Mouse (Mus musculus): ENCODE measurements around the gene Sec24b. TPM values are rescaled to one million over a fixed set of nuclear protein-coding genes. Genes with fewer than 3 reads are reported as not detected.

Gene Sec24b
- polyA plus RNA-seq, 1 experiment from 2014 or later: 24.7 TPM

DNA sequence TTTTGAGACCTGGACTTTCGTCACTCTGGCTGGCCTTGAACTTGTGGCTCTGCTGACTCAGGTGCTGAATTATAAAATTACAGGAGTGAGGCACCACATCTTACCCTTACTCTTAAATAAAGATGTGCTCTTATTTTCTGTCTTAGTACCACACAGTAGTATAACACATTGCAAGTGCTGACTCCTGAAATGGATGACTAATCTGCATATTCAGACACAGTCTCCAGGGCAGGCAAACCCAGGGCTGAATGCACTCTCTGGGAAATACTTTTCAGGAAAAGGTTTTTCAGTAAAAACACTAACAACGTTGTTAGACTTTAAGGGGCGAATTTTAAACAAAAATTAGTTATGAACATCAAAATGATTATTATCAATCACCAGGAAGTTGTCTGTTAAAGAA lies 64.0 kb downstream of the Sec24b start:
- no peaks in the 10 kb centered on the region for H3K9me3 ChIP-seq
- H3K4me2 ChIP-seq (replicated peaks): no peak overlapping the region
- WGBS: 69% methylated on average over 3 of the region's 3 CpGs
- no peaks in the 10 kb centered on the region for H3K4me1 ChIP-seq (replicated peaks)
- H3K9ac ChIP-seq: no peak overlapping the region
- no peaks in the 10 kb centered on the region for H3K27me3 ChIP-seq (replicated peaks)
- H3K4me3 ChIP-seq (replicated peaks): no peak overlapping the region
- no peak overlapping the region for H3K27ac ChIP-seq
- peaks cover 40% of the 10 kb centered on the region for H3K36me3 ChIP-seq
- no peak for ATAC-seq

GRCm38 (mm10) chr3:129987297-129987696 lies 74.1 kb downstream of the Sec24b start:
- no peak for ATAC-seq
- H3K4me1 ChIP-seq (replicated peaks): no peaks in the 10 kb centered on the region
- no peaks in the 10 kb centered on the region for H3K9me3 ChIP-seq
- H3K36me3 ChIP-seq: peaks cover 61% of the 10 kb centered on the region
- H3K27ac ChIP-seq: no peak overlapping the region
- no peak overlapping the region for H3K4me3 ChIP-seq (replicated peaks)
- H3K9ac ChIP-seq: no peak overlapping the region
- H3K27me3 ChIP-seq (replicated peaks): no peaks in the 10 kb centered on the region
- 97% methylated on average over 13 of the region's 13 CpGs for WGBS
- H3K4me2 ChIP-seq (replicated peaks): no peak overlapping the region

GRCm38 (mm10) chr3:129985335-129985734 lies 76.0 kb downstream of the Sec24b start:
- 92% methylated on average over 4 of the region's 4 CpGs for WGBS
- H3K36me3 ChIP-seq: peaks cover 51% of the 10 kb centered on the region
- ATAC-seq: no peak

GRCm38 (mm10) chr3:129984797-129985196 lies 76.6 kb downstream of the Sec24b start:
- no peak for ATAC-seq
- H3K4me2 ChIP-seq (replicated peaks): no peak overlapping the region
- peaks cover 48% of the 10 kb centered on the region for H3K36me3 ChIP-seq
- H3K27me3 ChIP-seq (replicated peaks): no peaks in the 10 kb centered on the region
- no peak overlapping the region for H3K4me3 ChIP-seq (replicated peaks)
- no peak overlapping the region for H3K27ac ChIP-seq
- no peak overlapping the region for H3K9ac ChIP-seq
- no peaks in the 10 kb centered on the region for H3K9me3 ChIP-seq
- WGBS: 94% methylated on average over 5 of the region's 5 CpGs
- H3K4me1 ChIP-seq (replicated peaks): no peaks in the 10 kb centered on the region

More at GRCm38 (mm10) chr3:129985335-129985734, 76.0 kb downstream of the Sec24b start:
- no peaks in the 10 kb centered on the region for H3K4me1 ChIP-seq (replicated peaks)
- no peaks in the 10 kb centered on the region for H3K9me3 ChIP-seq
- no peaks in the 10 kb centered on the region for H3K27me3 ChIP-seq (replicated peaks)
- no peak overlapping the region for H3K4me2 ChIP-seq (replicated peaks)
- no peak overlapping the region for H3K27ac ChIP-seq
- H3K9ac ChIP-seq: no peak overlapping the region
- no peak overlapping the region for H3K4me3 ChIP-seq (replicated peaks)

DNA sequence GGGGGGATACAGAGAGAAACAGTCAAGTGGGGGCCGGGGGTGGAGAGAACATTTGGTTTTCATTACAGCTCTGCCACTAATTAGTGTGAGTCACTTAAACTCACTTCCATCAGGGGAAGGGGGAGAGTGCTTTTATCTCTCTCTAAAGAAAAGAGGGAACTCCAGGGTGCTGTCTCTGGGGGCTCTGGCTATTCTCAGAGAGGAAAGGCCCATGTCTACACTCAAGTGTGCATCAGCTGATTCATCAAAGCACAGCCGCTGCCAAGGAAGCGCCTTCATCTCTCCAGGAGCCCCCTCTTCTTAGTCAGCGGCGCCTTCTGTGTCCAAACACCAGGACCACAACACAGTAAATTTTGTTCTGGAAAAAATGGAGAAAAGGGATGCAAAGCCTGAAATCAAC lies 79.1 kb downstream of the Sec24b start:
- no peak for ATAC-seq
- 64% methylated on average over 5 of the region's 5 CpGs for WGBS
- Histone ChIP-seq H3K27ac (no peak overlapping the region), H3K9ac (no peak overlapping the region), H3K4me1 (replicated peaks) (no peaks in the 10 kb centered on the region), H3K27me3 (replicated peaks) (no peaks in the 10 kb centered on the region), H3K9me3 (no peaks in the 10 kb centered on the region), H3K36me3 (peaks cover 27% of the 10 kb centered on the region), H3K4me3 (replicated peaks) (no peak overlapping the region), H3K4me2 (replicated peaks) (no peak overlapping the region)

DNA sequence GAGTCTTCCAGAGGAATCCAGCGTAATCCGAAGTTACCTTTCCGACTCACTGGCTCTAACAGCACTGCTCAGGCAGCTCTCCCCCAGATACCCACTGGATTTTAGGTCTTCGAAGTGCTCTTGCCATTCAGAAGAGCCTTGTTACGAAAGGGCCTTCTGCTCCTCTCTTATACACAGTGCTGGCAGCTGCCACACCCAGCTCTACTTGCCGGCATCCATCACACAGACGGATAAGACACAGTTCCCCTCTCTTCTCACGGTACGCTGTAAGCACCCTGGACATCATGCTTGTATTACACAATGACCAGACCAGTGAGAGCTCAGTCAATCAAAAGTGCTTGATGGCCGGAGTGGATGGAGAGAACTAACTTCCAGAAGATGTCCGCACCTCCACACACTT lies 79.6 kb downstream of the Sec24b start:
- Histone ChIP-seq H3K4me1 (replicated peaks) (no peaks in the 10 kb centered on the region), H3K9me3 (no peaks in the 10 kb centered on the region), H3K36me3 (peaks cover 23% of the 10 kb centered on the region), H3K27me3 (replicated peaks) (no peaks in the 10 kb centered on the region), H3K4me3 (replicated peaks) (no peak overlapping the region), H3K4me2 (replicated peaks) (no peak overlapping the region), H3K9ac (no peak overlapping the region), H3K27ac (no peak overlapping the region)
- ATAC-seq: 0 out of 2 replicates have a peak, but pooled peaks have one; percentile 10
- WGBS: 81% methylated on average over 11 of the region's 11 CpGs

GRCm38 (mm10) chr3:129979510-129979909 lies 81.8 kb downstream of the Sec24b start:
- no peak overlapping the region for H3K4me3 ChIP-seq (replicated peaks)
- no peaks in the 10 kb centered on the region for H3K27me3 ChIP-seq (replicated peaks)
- no peak overlapping the region for H3K9ac ChIP-seq
- no peak overlapping the region for H3K4me2 ChIP-seq (replicated peaks)
- H3K9me3 ChIP-seq: no peaks in the 10 kb centered on the region
- H3K4me1 ChIP-seq (replicated peaks): no peaks in the 10 kb centered on the region
- H3K36me3 ChIP-seq: peaks cover 12% of the 10 kb centered on the region
- no peak for ATAC-seq
- 22% methylated on average over 6 of the region's 6 CpGs for WGBS
- H3K27ac ChIP-seq: no peak overlapping the region

GRCm38 (mm10) chr3:129978716-129979115 lies 82.6 kb downstream of the Sec24b start:
- Histone ChIP-seq H3K4me3 (replicated peaks) (no peak overlapping the region), H3K4me2 (replicated peaks) (no peak overlapping the region), H3K27ac (no peak overlapping the region), H3K27me3 (replicated peaks) (no peaks in the 10 kb centered on the region), H3K9me3 (no peaks in the 10 kb centered on the region), H3K36me3 (peaks cover 10% of the 10 kb centered on the region), H3K4me1 (replicated peaks) (no peaks in the 10 kb centered on the region), H3K9ac (no peak overlapping the region)
- ATAC-seq: no peak
- WGBS: 81% methylated on average over 9 of the region's 9 CpGs

DNA sequence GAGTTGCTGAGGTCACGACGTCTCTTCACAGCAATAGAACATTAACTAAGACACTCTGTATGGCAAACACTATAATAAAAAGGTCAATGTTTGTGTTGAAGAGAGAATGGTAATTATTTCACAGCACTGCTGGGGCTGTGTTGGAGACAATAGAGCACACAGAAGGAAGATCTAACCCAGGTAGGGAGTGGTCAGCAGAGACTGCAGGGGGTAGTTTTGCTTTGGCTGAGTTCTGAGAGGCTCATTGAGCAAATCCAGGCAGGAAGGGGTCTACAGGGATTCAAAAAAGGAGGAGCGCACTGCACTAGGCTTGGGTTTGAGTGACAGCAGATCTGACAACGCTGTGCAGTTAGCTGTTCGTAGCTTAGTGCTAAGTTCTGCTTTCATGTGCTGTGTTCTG lies 85.0 kb downstream of the Sec24b start:
- H3K36me3 ChIP-seq: no peaks in the 10 kb centered on the region
- H3K9me3 ChIP-seq: no peaks in the 10 kb centered on the region
- ATAC-seq: no peak
- H3K27me3 ChIP-seq (replicated peaks): no peaks in the 10 kb centered on the region
- no peak overlapping the region for H3K4me2 ChIP-seq (replicated peaks)
- H3K4me1 ChIP-seq (replicated peaks): no peaks in the 10 kb centered on the region
- H3K9ac ChIP-seq: no peak overlapping the region
- 73% methylated on average over 5 of the region's 5 CpGs for WGBS
- H3K4me3 ChIP-seq (replicated peaks): no peak overlapping the region
- H3K27ac ChIP-seq: no peak overlapping the region

DNA sequence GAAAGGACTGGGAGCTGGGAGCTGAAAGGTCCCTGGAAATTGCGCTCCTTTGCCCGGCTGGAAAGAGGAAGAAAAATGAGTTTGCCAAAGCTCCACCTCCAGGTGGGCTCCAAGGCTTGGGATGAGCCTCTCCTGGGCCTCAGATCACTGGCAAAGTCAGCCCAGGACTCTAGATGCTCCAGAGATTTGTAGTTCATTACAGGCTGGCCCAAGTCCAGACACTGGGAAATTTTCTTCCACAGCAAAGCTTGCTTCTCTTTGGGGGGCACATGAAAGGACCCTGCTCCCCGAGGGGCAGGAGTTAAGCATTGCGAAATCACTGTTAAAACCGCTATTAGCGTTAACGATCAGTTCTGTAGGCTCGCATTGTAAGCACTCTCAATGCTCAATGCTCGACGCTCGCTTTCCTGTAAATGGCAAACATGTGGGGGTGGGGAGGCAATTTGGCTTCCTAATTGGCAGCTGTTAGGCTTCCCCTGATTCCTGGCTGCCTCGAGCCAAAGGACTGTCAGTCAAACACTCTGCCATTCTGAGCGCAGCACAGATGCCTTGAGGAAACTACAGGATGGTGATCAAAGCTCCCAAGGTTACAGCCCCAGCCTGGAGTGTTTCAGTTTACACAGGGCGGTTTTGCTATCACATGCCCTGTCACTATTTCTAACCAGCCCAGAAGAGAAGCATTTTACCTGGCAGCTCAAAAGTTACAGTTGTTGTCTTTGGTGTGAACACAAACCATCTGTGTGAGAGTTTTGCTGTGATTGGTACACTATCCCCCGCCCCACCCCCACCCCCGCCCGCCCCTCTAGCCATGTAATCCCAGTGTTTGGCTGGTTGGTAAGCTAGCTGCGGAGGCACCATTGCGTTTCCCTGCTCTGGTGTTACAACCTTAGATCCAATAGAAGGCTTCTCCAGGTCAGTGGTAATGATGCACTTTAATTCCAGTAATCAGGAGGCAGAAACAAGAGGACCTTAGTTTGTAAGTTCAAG lies 90.5 kb downstream of the Sec24b start:
- Histone ChIP-seq H3K9me3 (no peaks in the 10 kb centered on the region), H3K4me3 (replicated peaks) (peak overlapping the region; percentile 62), H3K4me2 (replicated peaks) (peak overlapping the region; percentile 100), H3K27me3 (replicated peaks) (peaks cover 14% of the 10 kb centered on the region), H3K4me1 (replicated peaks) (peaks cover 18% of the 10 kb centered on the region), H3K36me3 (no peaks in the 10 kb centered on the region), H3K27ac (no peak overlapping the region), H3K9ac (no peak overlapping the region)
- peak; percentile 59 for ATAC-seq
- 11% methylated on average over 19 of the region's 19 CpGs for WGBS

GRCm38 (mm10) chr3:129969432-129970395 lies 91.6 kb downstream of the Sec24b start, which contains the start of gene Mcub:
Mcub (minus strand) TSS chr3:129970206.
- under 1% methylated on average over 63 of the region's 63 CpGs for WGBS
- no peak within 1 kb of the TSS for H3K27ac ChIP-seq

GRCm38 (mm10) chr3:129969031-129969430 lies 92.3 kb downstream of the Sec24b start:
- ATAC-seq: no peak
- Histone ChIP-seq H3K9ac (no peak overlapping the region), H3K4me3 (replicated peaks) (peak overlapping the region; percentile 62), H3K9me3 (no peaks in the 10 kb centered on the region), H3K27ac (no peak overlapping the region), H3K36me3 (no peaks in the 10 kb centered on the region), H3K4me2 (replicated peaks) (peak overlapping the region; percentile 100), H3K4me1 (replicated peaks) (peaks cover 18% of the 10 kb centered on the region), H3K27me3 (replicated peaks) (peaks cover 14% of the 10 kb centered on the region)
- 38% methylated on average over 10 of the region's 10 CpGs for WGBS

More at GRCm38 (mm10) chr3:129969432-129970395, 91.6 kb downstream of the Sec24b start, which contains the start of gene Mcub:
- no peaks in the 10 kb centered on the region for H3K9me3 ChIP-seq
- no peaks in the 10 kb centered on the region for H3K36me3 ChIP-seq
- H3K27me3 ChIP-seq (replicated peaks): peaks cover 14% of the 10 kb centered on the region
- H3K4me2 ChIP-seq (replicated peaks): peak within 1 kb of the TSS; percentile 100
- ATAC-seq: peak; percentile 88
- peaks cover 18% of the 10 kb centered on the region for H3K4me1 ChIP-seq (replicated peaks)
- peak within 1 kb of the TSS; percentile 56 for H3K9ac ChIP-seq
- peak within 1 kb of the TSS; percentile 62 for H3K4me3 ChIP-seq (replicated peaks)
